Mouse (Mus musculus): ENCODE measurements around the gene Dek.

DNA sequence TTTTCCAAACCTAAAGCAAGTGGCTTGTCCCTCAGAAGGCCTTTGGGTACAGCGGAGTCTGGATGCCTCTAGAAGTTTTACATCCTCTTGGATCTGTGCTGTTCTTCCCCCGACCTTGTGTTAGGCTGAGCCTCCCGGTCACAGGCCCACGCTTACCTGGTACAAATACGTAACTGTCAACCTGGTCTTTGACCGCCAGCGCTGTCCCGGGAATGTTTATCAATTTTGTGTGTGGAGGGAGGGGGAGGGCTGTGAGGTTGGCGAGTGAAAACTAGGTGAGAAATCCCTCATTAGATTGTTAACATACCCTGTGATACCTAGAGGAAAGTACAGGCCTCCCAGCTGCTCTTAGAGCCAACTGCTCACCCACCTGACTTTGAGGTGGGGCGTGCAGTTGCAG, 44.0 kb upstream of the Dek start:
- no peak for TF ChIP-seq POLR2A (IDR thresholded peaks at IDR 0.05; ENCODE audit: borderline replicate concordance, extremely low read depth, insufficient read depth, insufficient read length, poor library complexity, severe bottlenecking)
- no peak for TF ChIP-seq CTCF (IDR thresholded peaks at IDR 0.05; ENCODE audit: borderline replicate concordance, extremely low read depth, insufficient read depth, insufficient read length)
